Mouse (Mus musculus) liver, embryonic 14.5 days (tissue): ENCODE data around the gene Nme2.

Experiments used
- CTCF ChIP-seq: IDR thresholded peaks from 2 replicates; pipeline ENCODE4 v1.5.1; 2016; ENCODE audit warnings: antibody characterized with exemption, low read depth, control low read depth
- EP300 ChIP-seq: IDR thresholded peaks from 2 replicates; pipeline ENCODE4 v1.6.1; 2016; ENCODE audit warnings: antibody characterized with exemption, low read depth

DNA sequence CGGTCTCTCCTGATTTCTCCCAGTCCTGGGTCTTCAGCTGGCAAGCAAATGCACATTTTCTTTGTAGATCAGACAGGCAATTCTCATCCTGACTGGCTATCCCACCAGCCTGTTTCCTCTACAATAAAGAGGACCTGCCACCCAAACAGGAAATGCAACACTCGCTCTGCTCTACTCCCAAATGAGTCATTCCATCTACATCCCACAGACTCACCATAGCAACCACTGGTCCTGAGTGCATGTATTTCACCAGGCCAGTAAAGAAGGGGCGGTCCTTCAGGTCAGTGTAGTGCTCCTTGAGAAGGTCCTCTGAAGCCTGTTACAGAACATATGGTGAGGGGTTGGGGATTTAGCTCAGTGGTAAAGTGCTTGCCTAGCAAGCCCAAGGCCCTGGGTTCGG, 7.0 kb upstream of the Nme2 start:
- TF ChIP-seq CTCF (no peak), EP300 (no peak)
